Mouse (Mus musculus): Measurements from ENCODE around the gene Hmga1.

GRCm38 (mm10) chr17:27565942-27566267 is 9.6 kb downstream of the Hmga1 start:
- TF ChIP-seq MAX (IDR thresholded peaks at IDR 0.05) (no peak), CTCF (IDR thresholded peaks at IDR 0.05; ENCODE audit: control insufficient read depth, insufficient read depth, insufficient read length) (no peak), USF1 (IDR thresholded peaks at IDR 0.05; ENCODE audit: low read depth) (no peak)

Data from C2C12 (cell line).